Mouse (Mus musculus) monocyte, adult 5-6 weeks (primary cell): Measurements from ENCODE around the gene Gm7849. TPM values are rescaled to one million over a fixed set of nuclear protein-coding genes. Genes with fewer than 3 reads are reported as not detected.
"Not testable (repeated sequence)": the region's sequence is repeated elsewhere in the genome, so short reads cannot be mapped to it uniquely, and the experiment has no call there.

Source experiments
- ATAC-seq: fragments of 153-309, 156-312 bp; replicated peaks from 2 replicates; pipeline ENCODE4 v1.8.0; 2017; ENCODE audit warnings: mild to moderate bottlenecking; ENCODE audit not compliant: low TSS enrichment, insufficient number of reproducible peaks, severe bottlenecking, poor library complexity, low FRiP score
- total RNA-seq: library from RNA; stranded (forward); fragments of 200-1000, 200-491, 200-594 nt; gene quantifications from 3 replicates; pipeline ENCODE4 v1.2.3, GENCODE M21; 2017

The Gm7849 gene
- total RNA-seq: not detected in 3 replicates

DNA sequence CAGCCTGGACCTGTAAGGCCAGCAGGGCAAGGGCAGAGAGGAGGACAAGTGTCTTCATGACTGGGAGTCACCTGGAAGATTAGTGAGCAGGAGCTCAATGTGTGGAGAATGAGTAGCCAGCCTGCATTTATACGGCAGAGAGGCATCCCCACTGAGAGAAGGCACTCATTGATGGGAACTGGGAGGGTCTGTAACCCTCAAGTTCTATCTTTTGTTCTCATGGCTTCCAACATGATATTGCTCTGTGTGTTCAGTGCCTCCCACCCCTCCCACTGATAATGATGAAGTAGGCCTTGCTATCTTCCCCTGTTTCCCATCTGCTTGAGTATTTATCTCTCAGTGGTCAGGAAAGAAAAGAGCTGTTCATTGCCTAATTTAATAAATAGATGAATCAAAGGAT is at the start of gene Gm7849:
Gene Gm7849, minus strand, starts transcription at position 101 of the 400 bp plus-strand sequence.
- not testable (repeated sequence) for ATAC-seq

DNA sequence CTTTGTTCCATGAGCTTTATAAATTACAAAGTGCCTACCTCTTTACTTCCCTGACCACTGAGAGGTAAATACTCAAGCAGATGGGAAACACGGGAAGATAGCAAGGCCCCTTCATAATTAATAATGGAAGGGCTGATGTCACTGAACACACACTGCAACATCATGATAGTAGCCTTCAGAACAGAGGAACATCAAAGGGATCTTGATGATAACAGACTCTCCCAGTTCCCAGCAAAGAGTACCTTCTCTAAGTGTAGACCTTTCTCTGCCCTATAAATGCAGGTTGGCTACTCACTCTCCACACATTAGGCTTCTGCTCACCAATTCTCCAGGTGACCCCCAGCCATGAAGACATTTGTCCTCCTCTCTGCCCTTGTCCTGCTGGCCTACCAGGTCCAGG is 29.2 kb downstream of the Gm7849 start, which contains the start of gene Defa36:
Gene Defa36, plus strand, starts transcription at position 301 of the 400 bp plus-strand sequence.
- ATAC-seq: not testable (repeated sequence)

Other genes starting within 250 kb of the Gm7849 start
- not detected in 3 replicates for gene Gm15292, start 206.8 kb downstream of the Gm7849 start, total RNA-seq
- not detected in 3 replicates for gene Defa27, start 141.0 kb downstream of the Gm7849 start, total RNA-seq
- not detected in 3 replicates for gene Defa29, start 129.5 kb downstream of the Gm7849 start, total RNA-seq
- gene Defa2, start 78.0 kb downstream of the Gm7849 start, total RNA-seq: not detected in 3 replicates
- gene Defa33, start 64.7 kb downstream of the Gm7849 start, total RNA-seq: not detected in 3 replicates
- gene Defa36, start 29.1 kb downstream of the Gm7849 start, total RNA-seq: not detected in 3 replicates
- gene Defa20, start 52.7 kb upstream of the Gm7849 start, total RNA-seq: not detected in 3 replicates
- not detected in 3 replicates for gene Defa32, start 72.5 kb upstream of the Gm7849 start, total RNA-seq
- not detected in 3 replicates for gene Defa37, start 108.8 kb upstream of the Gm7849 start, total RNA-seq
- not detected in 3 replicates for gene Defa28, start 126.4 kb upstream of the Gm7849 start, total RNA-seq
- gene Gm7861, start 137.9 kb upstream of the Gm7849 start, total RNA-seq: not detected in 3 replicates
- gene Defa26, start 161.6 kb upstream of the Gm7849 start, total RNA-seq: not detected in 3 replicates
- gene Defa17, start 199.2 kb upstream of the Gm7849 start, total RNA-seq: not detected in 3 replicates
- not detected in 3 replicates for gene Defa34, start 209.2 kb upstream of the Gm7849 start, total RNA-seq
- not detected in 3 replicates for gene AY761184, start 247.1 kb upstream of the Gm7849 start, total RNA-seq